Mouse (Mus musculus): ENCODE measurements around the gene Ddx10. TPM values are rescaled to one million over a fixed set of nuclear protein-coding genes. Genes with fewer than 3 reads are reported as not detected.

Ddx10 gene
- polyA plus RNA-seq, 1 experiment from 2014 or later: 31.5 TPM

DNA sequence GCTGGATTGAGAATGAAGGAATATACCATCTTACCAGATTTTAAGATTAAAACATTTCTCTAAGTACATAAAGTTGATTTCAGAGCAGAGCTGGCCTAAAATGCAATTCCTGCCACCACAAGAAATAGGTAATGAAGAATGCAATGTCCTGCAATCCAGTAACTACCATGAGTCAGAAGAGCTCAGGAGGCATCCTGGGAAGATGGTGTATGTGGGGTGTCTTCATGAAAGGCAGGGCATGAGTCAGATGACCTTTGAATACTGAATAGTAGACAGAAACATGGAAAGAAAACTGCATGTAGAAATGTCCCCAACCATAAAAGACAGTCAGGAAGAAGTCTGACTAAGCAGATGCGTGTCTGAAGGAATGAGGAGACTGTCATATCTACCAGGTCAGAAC lies 115.0 kb downstream of the Ddx10 start:
- 96% methylated on average over 1 of the region's 1 CpGs for WGBS
- no peak overlapping the region for H3K27ac ChIP-seq
- no peaks in the 10 kb centered on the region for H3K27me3 ChIP-seq (ENCODE audit: poor library complexity, severe bottlenecking)
- H3K4me3 ChIP-seq: no peak overlapping the region
- no peak for DNase-seq (ENCODE audit: extremely low spot score, low spot score)
- no peaks in the 10 kb centered on the region for H3K4me1 ChIP-seq
- H3K36me3 ChIP-seq (replicated peaks): no peaks in the 10 kb centered on the region
- H3K9me3 ChIP-seq: no peaks in the 10 kb centered on the region

DNA sequence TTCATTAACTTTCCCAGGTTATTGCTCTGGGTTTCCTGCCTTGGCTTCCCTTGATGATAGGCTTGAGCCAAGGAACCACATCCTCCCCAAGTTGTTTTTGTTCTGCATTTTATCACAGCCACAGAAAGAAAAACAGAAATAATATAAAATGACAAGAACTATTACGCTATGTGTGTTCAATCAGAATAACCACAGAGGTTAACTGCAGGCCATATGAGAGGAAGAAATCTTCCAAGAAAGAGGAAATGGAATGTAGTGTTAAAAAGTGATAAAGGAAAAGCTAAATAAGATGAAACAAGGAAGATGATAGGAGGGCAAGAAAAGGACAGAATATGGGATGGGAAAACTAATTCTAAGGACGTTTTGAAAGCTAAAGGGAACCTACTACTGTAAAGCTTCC lies 117.4 kb downstream of the Ddx10 start:
- no peaks in the 10 kb centered on the region for H3K27me3 ChIP-seq (ENCODE audit: poor library complexity, severe bottlenecking)
- H3K27ac ChIP-seq: no peak overlapping the region
- H3K36me3 ChIP-seq (replicated peaks): peaks cover 4% of the 10 kb centered on the region; the same call in 1 of the 2 replicates
- DNase-seq (ENCODE audit: extremely low spot score, low spot score): no peak
- no peak overlapping the region for H3K4me3 ChIP-seq
- no peaks in the 10 kb centered on the region for H3K4me1 ChIP-seq
- H3K9me3 ChIP-seq: no peaks in the 10 kb centered on the region
- 90% methylated on average over 2 of the region's 2 CpGs for WGBS

DNA sequence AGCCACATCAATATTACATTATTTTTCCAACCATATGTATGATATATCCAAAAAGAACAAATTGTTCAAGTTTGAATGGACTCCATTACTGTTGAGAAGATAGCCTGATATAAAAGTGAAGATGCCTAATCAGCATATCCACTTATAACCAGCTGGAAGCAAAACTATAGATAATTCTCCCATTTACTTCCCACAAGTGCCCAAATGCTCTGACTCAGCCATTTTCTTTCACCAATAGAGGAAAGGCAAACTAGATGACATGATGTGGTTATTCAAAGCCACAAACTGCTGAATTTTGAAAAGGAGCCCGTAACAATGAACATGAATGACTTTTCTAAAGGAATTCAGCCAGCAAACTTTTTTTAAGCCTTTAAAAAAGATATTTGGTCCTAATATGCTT lies 146.8 kb downstream of the Ddx10 start:
- no peaks in the 10 kb centered on the region for H3K9me3 ChIP-seq
- WGBS: 94% methylated on average over 1 of the region's 1 CpGs
- no peaks in the 10 kb centered on the region for H3K4me1 ChIP-seq
- H3K36me3 ChIP-seq (replicated peaks): no peaks in the 10 kb centered on the region
- no peak overlapping the region for H3K27ac ChIP-seq
- no peak overlapping the region for H3K4me3 ChIP-seq
- no peak for DNase-seq (ENCODE audit: extremely low spot score, low spot score)
- H3K27me3 ChIP-seq (ENCODE audit: poor library complexity, severe bottlenecking): no peaks in the 10 kb centered on the region

DNA sequence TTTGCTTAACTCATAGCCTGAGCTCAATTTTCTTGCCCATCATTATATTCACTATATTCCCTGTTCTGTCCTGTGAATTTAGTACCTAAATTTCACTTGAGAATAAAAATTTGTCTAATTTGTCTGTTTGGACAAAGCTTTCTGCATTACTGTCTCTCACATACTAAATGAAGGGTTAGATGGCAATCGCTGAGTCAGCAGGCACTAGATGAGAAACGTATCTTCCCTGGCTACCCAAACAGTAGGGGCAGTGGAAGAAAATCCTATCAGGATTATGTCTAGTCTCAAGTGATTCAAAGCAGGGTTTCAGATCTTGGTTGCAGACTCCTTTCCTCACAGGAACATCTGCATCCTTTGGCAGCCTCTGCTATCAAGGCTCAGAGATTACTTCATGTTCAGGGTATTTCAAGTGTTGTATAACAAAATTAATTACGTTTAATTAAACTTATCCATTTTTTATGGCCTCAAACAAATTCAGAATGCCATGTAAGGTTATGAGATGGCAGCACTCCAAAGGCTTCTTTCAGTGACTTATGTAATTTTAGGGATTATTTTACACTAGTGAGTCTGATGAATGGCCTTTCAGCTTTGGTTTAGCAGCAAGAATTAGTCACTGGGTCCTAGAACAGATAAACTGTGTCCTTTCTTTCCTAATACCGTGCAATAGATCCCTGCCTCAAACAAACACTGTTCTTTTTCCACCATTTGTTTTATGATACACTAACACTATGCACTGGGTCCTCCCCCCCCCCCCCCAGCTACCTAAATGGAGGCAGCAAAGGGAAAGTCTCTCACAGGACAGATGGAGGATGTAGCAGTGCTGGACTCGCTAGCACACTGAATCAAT lies 152.3 kb downstream of the Ddx10 start:
- Histone ChIP-seq H3K4me1 (no peaks in the 10 kb centered on the region), H3K27me3 (ENCODE audit: poor library complexity, severe bottlenecking) (no peaks in the 10 kb centered on the region), H3K27ac (no peak overlapping the region), H3K36me3 (replicated peaks) (no peaks in the 10 kb centered on the region), H3K4me3 (no peak overlapping the region), H3K9me3 (no peaks in the 10 kb centered on the region)
- DNase-seq (ENCODE audit: extremely low spot score, low spot score): no peak
- WGBS: 89% methylated on average over 5 of the region's 5 CpGs

DNA sequence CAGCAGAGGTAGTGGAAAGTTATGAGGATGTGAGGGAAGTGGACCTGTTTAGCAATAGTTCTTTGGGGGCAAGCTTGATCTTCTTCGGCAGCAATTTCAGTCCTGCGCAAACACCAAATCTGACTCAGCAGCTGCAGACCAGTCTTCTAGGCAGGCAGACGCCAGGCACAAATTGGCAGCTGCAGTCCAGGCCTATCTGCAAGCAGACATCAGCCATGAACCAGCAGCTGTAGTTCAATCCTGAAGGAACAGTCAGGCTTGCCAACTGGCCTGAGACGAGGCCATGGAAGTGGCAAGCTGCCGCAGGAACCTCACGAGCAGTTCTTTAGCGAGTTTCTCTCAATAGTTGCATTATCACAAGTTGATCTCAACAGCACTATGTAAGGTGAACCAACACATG lies 153.3 kb downstream of the Ddx10 start:
- WGBS: 96% methylated on average over 7 of the region's 7 CpGs
- H3K9me3 ChIP-seq: no peaks in the 10 kb centered on the region
- H3K27me3 ChIP-seq (ENCODE audit: poor library complexity, severe bottlenecking): no peaks in the 10 kb centered on the region
- no peaks in the 10 kb centered on the region for H3K4me1 ChIP-seq
- DNase-seq (ENCODE audit: extremely low spot score, low spot score): no peak
- no peak overlapping the region for H3K27ac ChIP-seq
- H3K4me3 ChIP-seq: no peak overlapping the region
- H3K36me3 ChIP-seq (replicated peaks): no peaks in the 10 kb centered on the region

DNA sequence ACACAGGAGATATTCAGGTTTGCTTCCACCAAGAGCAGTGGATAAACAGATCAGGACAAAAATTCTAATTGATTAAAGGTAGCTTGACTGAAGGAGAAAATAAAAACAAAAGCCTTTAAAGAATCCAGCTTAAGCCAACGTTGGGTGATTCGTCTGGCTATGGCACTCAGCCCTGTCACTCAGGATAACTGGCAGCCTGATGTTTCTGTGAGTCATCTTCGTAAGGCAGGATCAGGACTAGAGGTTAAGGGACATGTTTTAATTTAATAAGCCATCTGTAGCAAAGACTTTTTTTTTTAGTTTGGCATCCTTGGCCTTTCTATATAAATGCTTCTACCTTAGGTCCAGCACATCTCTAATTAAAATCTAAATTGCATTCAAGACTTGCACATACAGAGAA lies 170.2 kb downstream of the Ddx10 start:
- H3K4me1 ChIP-seq: no peaks in the 10 kb centered on the region
- no peak for DNase-seq (ENCODE audit: extremely low spot score, low spot score)
- no peaks in the 10 kb centered on the region for H3K27me3 ChIP-seq (ENCODE audit: poor library complexity, severe bottlenecking)
- H3K27ac ChIP-seq: no peak overlapping the region
- no peaks in the 10 kb centered on the region for H3K36me3 ChIP-seq (replicated peaks)
- H3K9me3 ChIP-seq: no peaks in the 10 kb centered on the region
- WGBS: 73% methylated on average over 3 of the region's 3 CpGs
- no peak overlapping the region for H3K4me3 ChIP-seq

DNA sequence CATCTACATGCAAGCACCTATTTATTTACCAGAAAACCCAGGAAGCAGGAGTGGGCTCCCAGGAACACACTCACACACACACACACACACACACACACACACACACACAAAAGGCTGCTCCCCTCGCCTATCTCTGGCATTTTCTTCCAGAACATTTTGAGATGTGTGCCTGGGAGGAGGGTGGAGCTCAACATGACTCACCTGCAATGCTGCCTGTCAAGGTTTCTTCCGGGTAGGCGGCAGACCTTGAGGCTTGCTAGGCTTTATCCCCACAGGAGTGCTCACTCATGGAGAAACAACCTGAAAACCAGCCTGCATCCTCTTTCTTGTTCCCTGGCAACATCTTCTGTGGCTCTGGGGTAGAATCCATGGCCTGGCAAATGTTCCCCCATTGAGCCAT lies 171.9 kb downstream of the Ddx10 start:
- DNase-seq (ENCODE audit: extremely low spot score, low spot score): no peak
- WGBS: 85% methylated on average over 3 of the region's 3 CpGs
- H3K36me3 ChIP-seq (replicated peaks): no peaks in the 10 kb centered on the region
- no peaks in the 10 kb centered on the region for H3K27me3 ChIP-seq (ENCODE audit: poor library complexity, severe bottlenecking)
- no peaks in the 10 kb centered on the region for H3K9me3 ChIP-seq
- no peak overlapping the region for H3K4me3 ChIP-seq
- H3K27ac ChIP-seq: no peak overlapping the region
- 0 out of 2 replicates have a peak, but pooled peaks cover 4% of the 10 kb centered on the region for H3K4me1 ChIP-seq

DNA sequence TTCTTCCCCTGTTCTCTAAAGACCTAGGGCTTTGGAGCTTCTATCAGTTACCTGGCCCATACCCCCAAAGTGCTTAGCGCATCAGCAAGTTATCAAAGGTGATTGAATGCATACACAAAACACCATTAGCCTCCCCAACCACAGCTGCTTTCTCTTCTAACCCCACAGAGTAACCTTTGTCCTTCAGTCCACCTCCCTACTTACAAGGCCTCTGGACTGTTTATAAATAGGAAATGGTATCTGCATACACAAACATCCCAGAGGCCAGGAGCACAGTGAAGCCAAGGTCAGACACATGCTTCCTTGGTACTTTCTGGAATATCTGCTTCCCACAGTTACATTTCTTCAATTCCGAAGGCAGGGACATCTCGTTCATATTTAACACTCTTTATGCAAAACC lies 173.4 kb downstream of the Ddx10 start:
- Histone ChIP-seq H3K36me3 (replicated peaks) (no peaks in the 10 kb centered on the region), H3K4me3 (no peak overlapping the region), H3K4me1 (0 out of 2 replicates have a peak, but pooled peaks cover 7% of the 10 kb centered on the region), H3K27me3 (ENCODE audit: poor library complexity, severe bottlenecking) (no peaks in the 10 kb centered on the region), H3K9me3 (no peaks in the 10 kb centered on the region), H3K27ac (no peak overlapping the region)
- WGBS: 91% methylated on average over 3 of the region's 3 CpGs
- no peak for DNase-seq (ENCODE audit: extremely low spot score, low spot score)

DNA sequence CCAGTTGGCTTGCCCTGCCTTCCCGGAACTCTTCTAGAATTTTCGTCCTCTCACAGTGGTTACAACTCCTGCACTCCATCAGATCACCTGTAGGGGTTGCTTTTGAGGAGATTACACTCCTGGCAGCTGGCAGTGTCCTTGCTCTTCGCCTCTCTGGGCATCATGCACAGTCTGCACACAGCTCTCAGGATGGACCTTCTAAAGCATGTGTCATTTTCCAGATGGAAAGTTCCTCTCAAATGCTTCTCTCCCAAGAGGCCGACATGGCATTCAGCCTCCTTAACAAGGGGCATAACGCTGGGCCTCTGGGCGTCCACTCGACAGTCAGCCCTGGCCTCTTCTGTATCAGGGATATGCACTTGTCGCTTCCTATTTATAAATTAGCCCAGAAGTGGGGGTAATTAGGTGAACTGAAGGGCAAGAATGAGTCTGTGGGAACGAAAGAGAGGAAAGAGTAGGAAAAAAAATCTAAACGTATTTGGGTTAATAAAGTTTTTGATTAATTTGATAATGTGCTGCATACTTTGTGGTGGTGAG lies 174.2 kb downstream of the Ddx10 start:
- no peak for DNase-seq (ENCODE audit: extremely low spot score, low spot score)
- no peaks in the 10 kb centered on the region for H3K36me3 ChIP-seq (replicated peaks)
- no peaks in the 10 kb centered on the region for H3K27me3 ChIP-seq (ENCODE audit: poor library complexity, severe bottlenecking)
- no peak overlapping the region for H3K27ac ChIP-seq
- WGBS: 88% methylated on average over 10 of the region's 10 CpGs
- no peaks in the 10 kb centered on the region for H3K9me3 ChIP-seq
- no peak overlapping the region for H3K4me3 ChIP-seq
- H3K4me1 ChIP-seq: 0 out of 2 replicates have a peak, but pooled peaks cover 7% of the 10 kb centered on the region

DNA sequence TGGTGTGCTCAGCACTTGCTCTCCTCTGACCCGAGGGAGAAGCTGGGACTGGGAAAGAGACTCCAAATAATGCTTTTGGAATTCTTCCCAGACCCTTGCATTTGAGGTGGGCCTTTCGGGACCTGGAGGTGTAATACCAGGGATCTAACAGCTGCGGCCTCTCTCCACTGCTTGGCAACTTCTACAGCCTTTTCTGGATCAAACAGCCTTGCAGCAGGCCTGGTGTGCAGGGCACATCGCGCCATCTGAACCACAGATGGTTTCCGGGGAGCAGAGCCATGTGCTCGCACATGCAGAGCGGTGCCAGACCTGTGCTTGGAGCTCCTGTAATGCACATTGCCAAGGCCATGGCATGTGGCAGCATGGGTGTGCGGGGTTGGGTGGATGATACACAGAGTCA lies 175.8 kb downstream of the Ddx10 start:
- WGBS: 93% methylated on average over 9 of the region's 9 CpGs
- H3K4me1 ChIP-seq: 0 out of 2 replicates have a peak, but pooled peaks cover 7% of the 10 kb centered on the region
- H3K4me3 ChIP-seq: no peak overlapping the region
- H3K27me3 ChIP-seq (ENCODE audit: poor library complexity, severe bottlenecking): no peaks in the 10 kb centered on the region
- no peak overlapping the region for H3K27ac ChIP-seq
- no peak for DNase-seq (ENCODE audit: extremely low spot score, low spot score)
- no peaks in the 10 kb centered on the region for H3K9me3 ChIP-seq
- H3K36me3 ChIP-seq (replicated peaks): no peaks in the 10 kb centered on the region

DNA sequence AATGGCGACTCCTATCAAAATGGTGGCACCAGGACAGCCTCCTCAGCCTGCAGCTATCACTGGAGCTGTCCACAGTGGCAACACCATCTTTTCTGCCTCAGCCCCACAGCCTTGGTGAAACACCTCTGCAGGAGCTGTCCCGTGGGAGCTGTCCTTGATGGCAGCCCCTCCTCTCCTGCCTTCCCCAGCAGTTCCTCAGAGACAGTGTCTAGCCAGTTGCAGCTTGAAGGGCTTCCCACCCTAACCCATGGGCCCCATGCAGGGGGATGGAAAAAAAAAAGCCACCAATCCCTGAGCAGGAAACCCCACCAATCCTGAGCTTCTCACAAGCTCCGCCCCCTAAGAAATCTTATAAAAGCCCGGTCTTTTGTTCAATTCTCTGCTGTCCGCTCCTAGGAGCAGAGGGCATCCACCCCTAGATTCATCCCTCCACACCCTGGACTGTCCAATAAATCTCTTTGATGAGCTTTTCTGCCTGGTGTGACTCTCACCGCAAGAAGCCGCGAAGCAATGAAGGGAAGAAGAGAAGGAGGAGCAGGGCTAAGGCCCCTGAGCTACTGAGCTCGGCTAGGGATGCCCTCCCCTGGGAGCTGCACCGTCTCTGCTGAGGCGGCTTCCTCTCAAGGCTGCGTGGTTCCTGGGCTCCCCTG lies 176.9 kb downstream of the Ddx10 start:
- 78% methylated on average over 12 of the region's 12 CpGs for WGBS
- Histone ChIP-seq H3K4me1 (peaks cover 10% of the 10 kb centered on the region; the same call in 1 of the 2 replicates), H3K9me3 (no peaks in the 10 kb centered on the region), H3K27me3 (ENCODE audit: poor library complexity, severe bottlenecking) (no peaks in the 10 kb centered on the region), H3K27ac (0 out of 2 replicates have a peak overlapping the region, but pooled peaks have one; percentile 25), H3K36me3 (replicated peaks) (no peaks in the 10 kb centered on the region), H3K4me3 (no peak overlapping the region)
- no peak for DNase-seq (ENCODE audit: extremely low spot score, low spot score)

DNA sequence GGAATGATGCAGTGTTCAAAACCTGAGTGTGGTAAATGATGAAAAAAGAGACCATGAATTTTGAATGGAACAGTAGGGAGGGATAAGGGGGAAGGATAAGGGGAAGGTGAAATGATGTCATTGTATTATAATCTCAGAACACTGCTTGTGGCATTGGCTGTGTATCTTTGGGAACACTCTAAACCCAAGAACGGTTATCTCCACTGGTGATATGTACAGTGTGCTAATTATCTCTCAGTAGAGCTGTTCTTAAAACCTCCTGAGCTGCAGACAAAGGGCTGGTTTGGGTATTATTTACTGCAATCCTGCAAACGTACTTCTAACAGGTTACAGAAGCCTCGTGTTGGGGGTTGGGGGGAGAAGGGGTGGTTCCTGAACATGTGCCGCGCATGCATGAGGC lies 179.7 kb downstream of the Ddx10 start:
- no peak overlapping the region for H3K4me3 ChIP-seq
- peaks cover 10% of the 10 kb centered on the region; the same call in 1 of the 2 replicates for H3K4me1 ChIP-seq
- no peak overlapping the region for H3K27ac ChIP-seq
- DNase-seq (ENCODE audit: extremely low spot score, low spot score): no peak
- 90% methylated on average over 5 of the region's 5 CpGs for WGBS
- no peaks in the 10 kb centered on the region for H3K9me3 ChIP-seq
- no peaks in the 10 kb centered on the region for H3K36me3 ChIP-seq (replicated peaks)
- no peaks in the 10 kb centered on the region for H3K27me3 ChIP-seq (ENCODE audit: poor library complexity, severe bottlenecking)

DNA sequence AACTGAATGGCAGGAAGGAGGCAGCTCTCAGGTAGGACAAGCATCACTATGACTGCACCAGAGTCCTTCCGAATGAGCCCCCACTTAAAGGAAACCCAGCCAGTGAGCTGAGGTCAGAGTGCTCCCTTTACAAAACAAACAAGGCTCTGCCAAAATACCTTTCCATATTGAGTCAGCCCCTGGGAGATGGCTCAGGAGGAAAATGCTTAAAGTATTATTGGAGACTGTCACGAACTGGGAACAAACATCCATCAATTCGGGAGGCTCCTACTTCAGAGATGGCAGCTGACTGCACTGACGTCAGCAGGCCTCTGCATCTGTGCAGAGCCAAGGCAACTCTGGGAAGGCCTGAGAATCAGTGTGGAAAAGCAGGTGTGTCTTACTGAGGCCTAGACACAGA lies 181.4 kb downstream of the Ddx10 start:
- Histone ChIP-seq H3K27me3 (ENCODE audit: poor library complexity, severe bottlenecking) (no peaks in the 10 kb centered on the region), H3K27ac (no peak overlapping the region), H3K4me3 (no peak overlapping the region), H3K4me1 (peaks cover 10% of the 10 kb centered on the region; the same call in 1 of the 2 replicates), H3K36me3 (replicated peaks) (no peaks in the 10 kb centered on the region), H3K9me3 (no peaks in the 10 kb centered on the region)
- WGBS: 79% methylated on average over 4 of the region's 4 CpGs
- DNase-seq (ENCODE audit: extremely low spot score, low spot score): no peak

Data from forebrain, embryonic 10.5 days (tissue).